Mouse (Mus musculus) heart, postnatal 0 days (tissue): ENCODE measurements at regions not wholly inside any gene's neighbourhood (a gene's known extent, or its start where the extent isn't known, plus 50 kb on each side); places are given as distances from the start of the nearest gene placed in this dataset.

Experiments used
- CTCF ChIP-seq: IDR thresholded peaks from 2 replicates; pipeline ENCODE4 v1.5.1; 2016; ENCODE audit warnings: antibody characterized with exemption, control low read depth, low read depth
- EP300 ChIP-seq: IDR thresholded peaks from 2 replicates; pipeline ENCODE4 v1.6.1; 2016; ENCODE audit warnings: antibody characterized with exemption, low read depth

DNA sequence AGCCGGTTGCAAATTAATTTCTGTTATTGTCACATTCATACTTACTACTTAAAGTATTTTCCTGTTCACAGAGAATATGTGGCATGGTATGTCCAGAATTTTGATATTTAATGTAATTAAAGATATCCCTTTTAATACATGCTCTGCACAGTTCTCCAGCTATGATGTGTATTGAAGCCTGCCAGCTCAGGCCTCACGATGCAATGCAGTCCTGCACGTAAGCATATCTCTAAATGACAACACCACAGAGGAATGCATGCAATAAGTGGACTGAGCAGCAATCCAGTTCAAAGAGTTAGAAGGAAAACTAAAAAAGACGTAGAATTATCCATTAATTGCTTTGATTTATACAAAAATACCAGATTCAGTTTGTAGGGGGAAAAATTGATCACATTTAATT is 373.4 kb downstream of the Ptprc start:
- TF ChIP-seq EP300: no peak
- TF ChIP-seq CTCF: no peak
